Mouse (Mus musculus) thymus, adult 2 months (tissue): ENCODE data around the gene Actn1.

ENCODE experiments used
- CTCF ChIP-seq: fragments of 200-500 bp; IDR thresholded peaks from 2 replicates; pipeline ENCODE4 v1.5.1; 2012; ENCODE audit warnings: mild to moderate bottlenecking, control low read depth, low read length, moderate library complexity, borderline replicate concordance; ENCODE audit not compliant: control insufficient read depth, poor library complexity, insufficient read depth; ENCODE audit errors: extremely low read depth
- POLR2A ChIP-seq: fragments of 200-500 bp; IDR thresholded peaks from 2 replicates; pipeline ENCODE4 v1.6.1; 2012; ENCODE audit warnings: mild to moderate bottlenecking, low read length, control low read depth, moderate library complexity; ENCODE audit not compliant: control insufficient read depth, poor library complexity, insufficient read depth; ENCODE audit errors: extremely low read depth

- TF ChIP-seq POLR2A: no peak
- TF ChIP-seq CTCF: no peak
Observed at GRCm38 (mm10) chr12:80277428-80277827, 17.3 kb upstream of the Actn1 start.
